Mouse (Mus musculus) spleen, adult 2 months (tissue): ENCODE measurements around the gene Ccdc162.

Experiments
- CTCF ChIP-seq: fragments of 200-500 bp; IDR thresholded peaks from 2 replicates; pipeline ENCODE4 v1.5.1; 2011; ENCODE audit warnings: mild to moderate bottlenecking, inconsistent platforms; ENCODE audit not compliant: insufficient read depth, insufficient read length, insufficient replicate concordance; ENCODE audit errors: extremely low read depth
- POLR2A ChIP-seq: fragments of 200-500 bp; IDR thresholded peaks from 2 replicates; pipeline ENCODE4 v1.6.1; 2011; ENCODE audit warnings: low read depth, low read length, inconsistent platforms

- TF ChIP-seq POLR2A (no peak), CTCF (no peak)
Observed at GRCm38 (mm10) chr10:41602667-41603066, 113.8 kb downstream of the Ccdc162 start.
